Mouse (Mus musculus) yolk sac, embryonic 10.5 days (tissue): ENCODE data around the gene Slc48a1.

ENCODE experiments used
- DNase-seq: peaks from one replicate; pipeline ENCODE4 v3.0.0-alpha.2; 2017; ENCODE audit warnings: low spot score

Slc48a1 gene

DNA sequence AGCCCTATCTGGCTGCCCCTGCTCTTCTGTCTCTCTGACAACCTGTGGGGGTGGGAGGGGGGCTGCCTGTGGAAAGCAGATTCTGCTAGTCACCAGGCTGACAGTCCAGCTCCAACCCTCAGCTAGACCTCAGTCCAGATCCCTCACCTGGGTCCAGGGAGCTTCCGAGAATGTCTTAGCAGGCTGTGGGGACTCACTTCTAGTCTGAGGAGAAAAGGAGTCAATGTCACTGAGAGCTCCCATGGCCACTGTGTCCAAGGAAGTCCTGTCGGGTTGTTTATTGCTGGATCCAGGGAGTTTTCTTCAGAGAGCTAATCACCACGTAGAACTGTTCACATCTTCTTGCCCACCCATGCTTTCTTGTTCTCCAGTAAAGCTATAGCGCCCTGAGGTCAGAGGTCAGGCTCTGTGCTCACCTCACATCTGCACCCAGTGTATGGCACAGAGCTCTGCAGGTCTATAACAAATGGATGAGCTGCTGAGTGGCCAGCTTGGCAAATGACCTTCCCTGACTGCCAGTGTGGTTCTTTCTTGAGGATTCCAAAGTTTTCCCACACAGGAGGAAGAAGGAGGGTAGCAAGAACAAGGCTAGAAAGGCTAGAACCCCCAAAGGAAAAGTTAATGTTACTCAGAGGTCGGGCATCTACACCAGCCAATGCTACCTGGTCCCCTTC, 48.4 kb downstream of the Slc48a1 start:
- no peak for DNase-seq

GRCm38 (mm10) chr15:97827401-97827800, 49.1 kb downstream of the Slc48a1 start:
- DNase-seq = no peak

- DNase-seq = no peak
These were observed 50.0 kb downstream of the Slc48a1 start for GRCm38 (mm10) chr15:97828221-97828842.

- DNase-seq = peak; percentile 35
These were observed 50.6 kb downstream of the Slc48a1 start for GRCm38 (mm10) chr15:97828901-97829338.

GRCm38 (mm10) chr15:97829432-97829831, 51.1 kb downstream of the Slc48a1 start:
- DNase-seq = no peak

GRCm38 (mm10) chr15:97830253-97830787, 52.0 kb downstream of the Slc48a1 start:
- no peak for DNase-seq

GRCm38 (mm10) chr15:97830788-97831241, 52.5 kb downstream of the Slc48a1 start:
- DNase-seq = peak; percentile 57

DNA sequence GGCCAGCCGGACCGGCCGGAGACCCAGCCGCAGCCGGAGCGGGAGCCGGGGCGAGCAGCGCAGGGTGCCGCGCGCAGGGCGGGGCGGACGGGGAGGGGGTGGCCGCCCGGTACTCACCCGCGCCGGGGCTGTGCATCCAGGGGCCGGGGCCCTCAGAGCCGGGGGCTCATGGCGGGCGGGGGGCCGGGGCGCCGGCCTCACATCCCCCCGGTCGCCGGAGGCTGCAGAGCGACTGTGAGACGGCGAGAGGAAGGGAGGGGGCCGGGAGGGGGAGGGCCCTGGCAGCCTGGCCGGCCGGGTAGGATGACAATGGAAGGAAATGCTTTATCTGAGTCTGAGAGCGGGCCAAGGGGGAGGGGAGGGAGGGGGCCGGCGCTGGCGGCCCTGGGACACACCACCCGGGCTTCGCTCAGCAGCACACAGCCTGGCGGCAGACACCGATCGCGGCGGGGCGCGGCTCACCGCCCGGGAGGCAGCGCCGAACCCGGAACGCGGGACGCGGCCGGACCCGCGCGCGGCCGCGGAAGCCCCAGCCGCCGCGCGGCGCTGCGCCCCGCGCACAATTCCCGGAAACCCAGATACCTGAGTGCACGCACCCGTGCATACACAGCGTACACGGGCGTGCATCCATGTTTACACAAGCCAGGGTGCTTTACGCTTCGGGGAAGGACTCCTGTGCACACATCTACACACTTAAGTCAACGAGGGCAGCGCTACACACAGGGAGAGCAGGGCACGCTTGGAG, 53.1 kb downstream of the Slc48a1 start:
- DNase-seq = peak; percentile 85

DNA sequence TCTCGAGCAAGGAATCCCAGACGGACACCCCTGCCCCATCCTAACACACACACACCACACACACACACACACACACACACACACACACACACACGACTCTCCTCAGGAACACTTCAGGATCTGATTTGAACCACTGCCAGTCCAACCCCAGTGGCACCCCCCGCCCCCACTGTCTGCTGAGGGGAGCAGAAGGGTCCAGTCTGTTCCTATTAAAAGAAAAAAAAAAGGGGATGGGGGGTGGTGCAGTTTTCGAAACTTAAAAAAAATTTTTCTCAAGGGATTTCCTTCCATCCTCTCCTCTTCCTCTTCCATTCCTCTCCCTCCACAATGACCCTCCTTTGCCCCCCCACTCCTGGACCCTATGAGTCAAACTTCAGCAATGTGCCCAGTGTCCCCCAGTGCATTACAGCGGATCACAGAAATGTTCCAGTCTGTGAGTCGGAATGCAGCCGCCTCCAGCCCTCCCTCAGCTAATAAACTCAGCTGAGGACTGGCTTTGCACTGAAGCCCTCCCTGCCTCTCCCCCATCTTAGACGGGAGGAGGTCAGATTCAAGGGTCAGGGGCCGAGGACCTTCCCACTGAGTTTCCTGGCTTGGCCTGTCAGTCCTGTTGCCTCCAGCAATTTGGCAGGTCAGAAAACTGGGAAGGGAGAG, 53.8 kb downstream of the Slc48a1 start:
- peak; percentile 62 for DNase-seq

GRCm38 (mm10) chr15:97832764-97833479, 54.6 kb downstream of the Slc48a1 start:
- no peak for DNase-seq

DNA sequence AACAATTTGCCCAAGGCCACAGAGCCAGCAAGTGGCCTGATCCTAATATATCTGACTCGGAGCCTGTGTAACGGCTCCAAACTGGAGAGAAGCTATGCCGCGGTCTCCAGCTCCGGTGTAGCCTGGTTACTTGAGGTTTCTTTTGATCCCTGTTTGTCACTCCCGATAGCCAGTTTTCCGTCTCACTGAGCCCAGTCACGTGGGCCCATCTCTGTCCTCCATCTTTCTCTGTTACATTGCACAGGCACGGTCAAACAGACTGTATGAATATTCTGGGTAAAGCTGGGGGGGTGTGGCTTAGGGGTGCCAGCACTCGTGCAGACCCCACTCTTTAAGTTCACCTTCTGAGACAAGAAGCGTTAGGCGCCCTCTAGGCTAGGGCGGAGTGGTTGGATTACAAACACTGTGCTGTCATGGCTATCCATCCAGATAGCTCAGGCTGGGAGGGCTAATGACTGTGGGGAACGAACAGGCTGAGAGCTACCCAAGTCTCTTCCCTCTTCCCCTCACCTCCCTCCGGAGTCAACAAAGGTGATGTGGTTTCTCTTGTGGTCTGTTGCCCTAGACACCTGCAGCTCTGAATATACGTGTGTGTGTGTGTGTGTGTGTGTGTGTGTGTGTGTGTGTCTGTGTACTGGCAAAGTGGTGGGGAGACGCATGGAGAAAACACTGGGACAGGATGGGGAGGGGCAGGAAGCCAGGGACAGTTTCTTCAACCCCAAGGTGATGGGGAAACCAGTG, 58.0 kb downstream of the Slc48a1 start:
- DNase-seq = no peak

- no peak for DNase-seq
These were observed 58.6 kb downstream of the Slc48a1 start for GRCm38 (mm10) chr15:97836894-97837247.

DNA sequence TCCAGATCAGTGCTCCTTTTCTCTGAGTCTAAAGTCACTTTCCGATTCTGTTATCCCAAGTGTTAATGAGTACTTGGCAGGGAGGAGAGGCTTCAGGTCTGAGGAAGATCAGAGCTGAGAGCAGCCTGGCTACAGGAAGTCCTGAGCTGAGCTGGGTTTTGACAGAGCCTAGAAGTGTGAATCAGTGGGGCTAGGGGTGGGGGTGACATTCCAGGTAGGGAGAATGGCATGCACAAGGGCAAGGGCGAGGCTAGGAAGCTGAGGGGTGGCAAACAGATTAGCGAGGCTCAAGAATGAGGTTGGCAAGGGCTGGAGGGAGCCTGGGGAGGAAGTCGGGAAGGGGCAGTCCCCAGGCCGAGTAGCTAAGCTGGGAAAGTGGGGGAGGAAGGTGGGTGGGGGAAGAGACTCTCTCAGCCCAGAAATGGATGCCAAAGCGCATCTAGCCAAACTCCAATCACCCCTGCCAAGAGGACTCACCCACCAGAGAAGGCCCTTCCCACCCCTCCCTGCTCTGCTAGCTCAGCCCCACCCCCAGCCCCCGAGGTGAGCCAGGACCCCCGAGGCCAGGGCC, 59.3 kb downstream of the Slc48a1 start:
- no peak for DNase-seq

DNA sequence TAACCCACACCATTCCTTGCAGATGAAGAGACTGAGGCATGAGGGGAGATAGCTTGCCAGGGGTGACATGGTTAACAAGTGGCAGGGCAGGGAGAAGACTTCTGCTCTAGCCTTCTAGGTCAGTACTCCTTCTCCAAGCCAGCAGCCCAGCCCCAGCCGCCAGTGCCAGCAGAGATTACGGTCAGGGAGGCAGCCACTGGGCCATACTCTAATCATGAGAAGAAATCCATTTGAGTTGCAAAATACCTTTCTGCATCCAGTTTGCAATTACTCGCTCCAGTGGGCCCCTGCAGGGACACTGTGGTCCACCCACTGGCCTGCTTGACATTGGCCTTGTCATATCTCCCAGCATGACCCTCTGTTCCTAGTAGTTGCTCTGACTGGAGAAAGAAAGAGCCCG, 60.1 kb downstream of the Slc48a1 start:
- no peak for DNase-seq

GRCm38 (mm10) chr15:97839012-97839411, 60.7 kb downstream of the Slc48a1 start:
- DNase-seq = no peak

DNA sequence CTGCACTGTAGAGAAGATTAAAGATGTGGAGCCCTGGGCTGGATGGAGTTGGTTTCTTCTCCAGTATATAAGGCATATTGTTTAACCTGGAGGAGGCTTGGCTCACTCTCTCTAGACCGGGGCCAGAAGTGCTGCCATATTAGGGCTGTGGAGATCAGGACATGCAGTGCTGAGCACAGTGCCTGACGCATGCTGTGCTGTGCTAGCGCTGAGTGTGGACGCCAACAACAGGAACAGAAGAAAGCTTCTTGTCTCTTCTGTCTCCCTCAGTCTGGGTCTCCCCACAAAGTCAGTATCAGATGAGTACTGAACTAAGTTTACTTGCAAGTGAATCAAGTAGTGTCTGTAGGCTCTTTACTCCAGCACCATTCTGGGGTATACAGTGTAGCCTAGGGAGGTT, 61.2 kb downstream of the Slc48a1 start:
- DNase-seq = no peak

- peak; percentile 53 for DNase-seq
These were observed 61.7 kb downstream of the Slc48a1 start for GRCm38 (mm10) chr15:97839991-97840455.

DNA sequence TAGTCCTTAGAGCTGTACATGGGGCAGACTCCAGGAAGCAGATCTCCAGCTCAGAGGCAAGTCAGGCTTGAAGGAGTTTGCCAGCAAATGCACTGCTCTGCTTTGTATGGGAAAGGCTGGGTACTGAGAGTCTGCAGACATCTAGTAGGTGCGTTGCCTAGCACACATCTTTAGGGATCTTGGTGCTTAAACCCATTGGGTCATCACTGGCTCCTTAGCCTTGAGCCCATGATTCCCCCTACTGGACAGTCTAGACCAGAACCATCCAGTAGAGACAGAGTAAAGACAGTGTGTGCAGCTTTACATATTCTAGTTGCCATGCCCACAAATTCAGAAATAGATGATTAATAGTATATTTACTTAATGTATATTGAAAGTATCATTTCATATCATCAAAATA, 62.5 kb downstream of the Slc48a1 start:
- DNase-seq = no peak

DNA sequence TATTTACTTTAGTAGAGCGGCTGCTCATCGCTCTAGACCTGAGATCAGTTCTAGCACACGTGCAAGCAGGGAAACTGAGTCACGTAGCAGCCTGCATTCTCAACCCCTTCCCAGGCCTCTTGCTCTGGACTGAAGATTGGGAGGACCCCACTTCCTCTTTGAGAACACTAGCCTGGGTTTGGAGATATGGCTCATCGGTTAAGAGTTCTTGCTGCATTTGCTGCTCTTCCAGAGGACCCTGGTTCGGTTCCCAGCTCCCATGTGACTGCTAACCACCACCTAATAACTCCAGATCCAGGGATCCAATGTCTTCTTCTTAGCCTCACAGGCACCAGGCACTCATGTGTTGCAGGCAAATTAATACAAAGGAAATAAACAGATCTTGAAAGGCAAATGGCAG, 63.1 kb downstream of the Slc48a1 start:
- no peak for DNase-seq

DNA sequence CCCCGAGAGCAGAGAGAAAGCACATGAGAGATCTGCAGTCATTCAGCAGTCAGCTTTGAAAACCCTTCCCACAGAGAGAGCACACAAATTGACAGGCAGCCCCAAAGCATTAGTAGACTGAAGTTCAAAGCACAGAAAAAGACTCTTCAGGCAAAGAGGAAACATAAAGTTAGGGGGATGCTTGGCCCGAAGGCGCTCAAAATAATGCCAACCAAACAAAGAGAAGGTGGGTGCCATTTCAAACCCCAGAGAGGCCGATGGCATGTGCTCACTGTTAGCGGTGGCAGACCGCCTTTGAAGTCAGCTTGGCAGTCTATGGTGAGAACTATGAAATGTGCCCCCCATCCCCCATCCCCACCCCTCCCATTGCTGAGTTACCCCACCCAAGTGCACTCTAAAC, 63.7 kb downstream of the Slc48a1 start:
- DNase-seq = no peak
